Mouse (Mus musculus): ENCODE measurements at regions not wholly inside any gene's neighbourhood (a gene's known extent, or its start where the extent isn't known, plus 50 kb on each side); places are given as distances from the start of the nearest gene placed in this dataset.
A peak's percentile ranks its signal among the peaks of the same experiment; 100 is the strongest.

- H3K4me3 ChIP-seq (ENCODE audit: control insufficient read depth, low read depth, low read length): no peak overlapping the region
- no peak for TF ChIP-seq CTCF (IDR thresholded peaks at IDR 0.05; ENCODE audit: control insufficient read depth, insufficient read depth, insufficient replicate concordance, low read depth, low read length)
- no peak for TF ChIP-seq POLR2A (IDR thresholded peaks at IDR 0.05; ENCODE audit: control insufficient read depth, low read depth, low read length)
- H3K36me3 ChIP-seq (ENCODE audit: control insufficient read depth, insufficient read depth, low read length): no peaks in the 10 kb centered on the region
- H3K27me3 ChIP-seq (ENCODE audit: control insufficient read depth, insufficient read depth, low read length): no peaks in the 10 kb centered on the region
- no peak overlapping the region for H3K27ac ChIP-seq (ENCODE audit: control insufficient read depth, insufficient read depth, low read depth, low read length)
- no peaks in the 10 kb centered on the region for H3K4me1 ChIP-seq (ENCODE audit: control insufficient read depth, insufficient read depth, low read length)
These were observed 330.8 kb upstream of the Dynlrb2 start for GRCm38 (mm10) chr8:116173961-116174360.

- H3K27me3 ChIP-seq (ENCODE audit: control insufficient read depth, insufficient read depth, low read length): no peaks in the 10 kb centered on the region
- H3K4me1 ChIP-seq (ENCODE audit: control insufficient read depth, insufficient read depth, low read length): no peaks in the 10 kb centered on the region
- H3K4me3 ChIP-seq (ENCODE audit: control insufficient read depth, low read depth, low read length): no peak overlapping the region
- TF ChIP-seq CTCF (IDR thresholded peaks at IDR 0.05; ENCODE audit: control insufficient read depth, insufficient read depth, insufficient replicate concordance, low read depth, low read length) (no peak), POLR2A (IDR thresholded peaks at IDR 0.05; ENCODE audit: control insufficient read depth, low read depth, low read length) (no peak)
- no peak overlapping the region for H3K27ac ChIP-seq (ENCODE audit: control insufficient read depth, insufficient read depth, low read depth, low read length)
- no peaks in the 10 kb centered on the region for H3K36me3 ChIP-seq (ENCODE audit: control insufficient read depth, insufficient read depth, low read length)
These were observed 336.9 kb upstream of the Dynlrb2 start for GRCm38 (mm10) chr8:116167874-116168273.

DNA sequence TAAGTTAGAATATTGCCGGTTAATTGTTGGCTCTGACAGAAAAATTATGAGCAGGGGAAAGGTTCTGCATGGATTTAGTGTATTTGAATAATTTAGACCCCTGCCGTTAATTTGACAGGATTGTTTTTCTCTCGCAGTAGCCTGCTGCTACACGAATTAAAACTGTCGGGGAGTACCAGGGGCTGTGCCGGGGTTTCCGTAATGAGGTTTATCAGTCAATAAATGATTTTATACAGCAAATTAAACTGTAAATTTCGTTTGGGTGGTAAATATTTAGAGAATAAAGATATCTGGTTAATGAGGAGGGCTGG is 339.8 kb upstream of the Dynlrb2 start:
- no peaks in the 10 kb centered on the region for H3K27me3 ChIP-seq (ENCODE audit: control insufficient read depth, insufficient read depth, low read length)
- no peaks in the 10 kb centered on the region for H3K4me1 ChIP-seq (ENCODE audit: control insufficient read depth, insufficient read depth, low read length)
- no peak overlapping the region for H3K27ac ChIP-seq (ENCODE audit: control insufficient read depth, insufficient read depth, low read depth, low read length)
- no peak overlapping the region for H3K4me3 ChIP-seq (ENCODE audit: control insufficient read depth, low read depth, low read length)
- no peak for TF ChIP-seq POLR2A (IDR thresholded peaks at IDR 0.05; ENCODE audit: control insufficient read depth, low read depth, low read length)
- no peak for TF ChIP-seq CTCF (IDR thresholded peaks at IDR 0.05; ENCODE audit: control insufficient read depth, insufficient read depth, insufficient replicate concordance, low read depth, low read length)
- H3K36me3 ChIP-seq (ENCODE audit: control insufficient read depth, insufficient read depth, low read length): no peaks in the 10 kb centered on the region

DNA sequence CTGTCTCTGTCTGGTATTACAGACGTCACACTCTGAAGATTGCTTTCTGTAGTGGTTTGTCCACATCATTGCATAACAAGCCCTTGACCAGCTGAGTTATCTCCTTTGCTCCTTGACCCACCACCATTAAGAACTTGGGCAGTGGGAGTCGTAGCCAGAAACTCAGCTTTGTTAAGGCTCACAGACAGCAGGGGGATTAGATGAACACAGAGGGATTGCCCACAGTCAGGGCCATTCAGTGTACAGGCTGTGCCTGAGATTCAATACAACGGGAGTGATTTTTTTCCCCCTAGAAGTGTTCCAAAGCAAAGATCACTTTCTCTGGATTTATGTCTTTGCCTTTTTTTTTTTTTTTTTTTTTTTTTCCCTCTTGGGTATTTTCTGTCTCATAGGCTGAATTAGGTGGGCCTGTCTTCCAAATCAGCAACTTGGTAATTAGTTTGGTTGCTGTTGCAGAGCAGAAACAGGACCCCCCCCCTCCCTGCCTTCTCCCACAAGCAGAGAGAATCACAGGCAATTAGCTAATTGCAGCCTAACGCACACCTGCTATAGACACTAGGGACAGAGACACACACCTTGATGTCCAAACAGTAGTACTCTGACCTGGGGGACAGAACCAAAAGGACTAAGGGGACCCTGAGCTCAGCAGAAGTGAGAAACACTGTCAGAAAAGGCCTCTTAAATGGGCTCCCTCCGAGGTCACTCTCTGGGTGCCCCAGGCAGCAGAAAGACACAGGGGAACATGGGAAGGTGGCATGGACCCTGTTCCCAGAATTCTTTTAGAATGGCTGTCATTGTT is 340.4 kb upstream of the Dynlrb2 start:
- Histone ChIP-seq H3K27ac (ENCODE audit: control insufficient read depth, insufficient read depth, low read depth, low read length) (no peak overlapping the region), H3K4me3 (ENCODE audit: control insufficient read depth, low read depth, low read length) (no peak overlapping the region), H3K4me1 (ENCODE audit: control insufficient read depth, insufficient read depth, low read length) (no peaks in the 10 kb centered on the region), H3K36me3 (ENCODE audit: control insufficient read depth, insufficient read depth, low read length) (no peaks in the 10 kb centered on the region), H3K27me3 (ENCODE audit: control insufficient read depth, insufficient read depth, low read length) (no peaks in the 10 kb centered on the region)
- no peak for TF ChIP-seq CTCF (IDR thresholded peaks at IDR 0.05; ENCODE audit: control insufficient read depth, insufficient read depth, insufficient replicate concordance, low read depth, low read length)
- no peak for TF ChIP-seq POLR2A (IDR thresholded peaks at IDR 0.05; ENCODE audit: control insufficient read depth, low read depth, low read length)

- H3K36me3 ChIP-seq (ENCODE audit: control insufficient read depth, insufficient read depth, low read length): no peaks in the 10 kb centered on the region
- H3K4me1 ChIP-seq (ENCODE audit: control insufficient read depth, insufficient read depth, low read length): no peaks in the 10 kb centered on the region
- no peaks in the 10 kb centered on the region for H3K27me3 ChIP-seq (ENCODE audit: control insufficient read depth, insufficient read depth, low read length)
- no peak overlapping the region for H3K4me3 ChIP-seq (ENCODE audit: control insufficient read depth, low read depth, low read length)
- H3K27ac ChIP-seq (ENCODE audit: control insufficient read depth, insufficient read depth, low read depth, low read length): no peak overlapping the region
- TF ChIP-seq CTCF (IDR thresholded peaks at IDR 0.05; ENCODE audit: control insufficient read depth, insufficient read depth, insufficient replicate concordance, low read depth, low read length): no peak
- TF ChIP-seq POLR2A (IDR thresholded peaks at IDR 0.05; ENCODE audit: control insufficient read depth, low read depth, low read length): no peak
These were observed 343.8 kb upstream of the Dynlrb2 start for GRCm38 (mm10) chr8:116160932-116161331.

- Histone ChIP-seq H3K27me3 (ENCODE audit: control insufficient read depth, insufficient read depth, low read length) (no peaks in the 10 kb centered on the region), H3K4me1 (ENCODE audit: control insufficient read depth, insufficient read depth, low read length) (no peaks in the 10 kb centered on the region), H3K36me3 (ENCODE audit: control insufficient read depth, insufficient read depth, low read length) (no peaks in the 10 kb centered on the region), H3K4me3 (ENCODE audit: control insufficient read depth, low read depth, low read length) (no peak overlapping the region), H3K27ac (ENCODE audit: control insufficient read depth, insufficient read depth, low read depth, low read length) (no peak overlapping the region)
- TF ChIP-seq POLR2A (IDR thresholded peaks at IDR 0.05; ENCODE audit: control insufficient read depth, low read depth, low read length) (no peak), CTCF (IDR thresholded peaks at IDR 0.05; ENCODE audit: control insufficient read depth, insufficient read depth, insufficient replicate concordance, low read depth, low read length) (peak; percentile 40; the same call in 1 of the 2 replicates)
These were observed 360.8 kb upstream of the Dynlrb2 start for GRCm38 (mm10) chr8:116143687-116144573.

- Histone ChIP-seq H3K27ac (ENCODE audit: control insufficient read depth, insufficient read depth, low read depth, low read length) (no peak overlapping the region), H3K4me3 (ENCODE audit: control insufficient read depth, low read depth, low read length) (no peak overlapping the region), H3K27me3 (ENCODE audit: control insufficient read depth, insufficient read depth, low read length) (no peaks in the 10 kb centered on the region), H3K36me3 (ENCODE audit: control insufficient read depth, insufficient read depth, low read length) (no peaks in the 10 kb centered on the region), H3K4me1 (ENCODE audit: control insufficient read depth, insufficient read depth, low read length) (no peaks in the 10 kb centered on the region)
- TF ChIP-seq POLR2A (IDR thresholded peaks at IDR 0.05; ENCODE audit: control insufficient read depth, low read depth, low read length): no peak
- no peak for TF ChIP-seq CTCF (IDR thresholded peaks at IDR 0.05; ENCODE audit: control insufficient read depth, insufficient read depth, insufficient replicate concordance, low read depth, low read length)
These were observed 363.4 kb upstream of the Dynlrb2 start for GRCm38 (mm10) chr8:116141363-116141762.
